Mouse (Mus musculus): Measurements from ENCODE around the gene Mcf2l. TPM values are rescaled to one million over a fixed set of nuclear protein-coding genes. Genes with fewer than 3 reads are reported as not detected.

Gene Mcf2l
- polyA plus RNA-seq, 1 experiment from 2014 or later = 13.1 TPM

GRCm38 (mm10) chr8:12988722-12989430 lies 115.3 kb downstream of the Mcf2l start:
- peaks cover 23% of the 10 kb centered on the region for H3K36me3 ChIP-seq
- no peaks in the 10 kb centered on the region for H3K9me3 ChIP-seq
- no peaks in the 10 kb centered on the region for H3K27me3 ChIP-seq
- no peak overlapping the region for H3K4me3 ChIP-seq
- H3K9ac ChIP-seq = no peak overlapping the region
- H3K4me2 ChIP-seq (replicated peaks) = no peak overlapping the region
- no peak for ATAC-seq (ENCODE audit: low FRiP score, low read depth)
- no peak overlapping the region for H3K27ac ChIP-seq
- WGBS = 79% methylated on average over 13 of the region's 13 CpGs
- no peaks in the 10 kb centered on the region for H3K4me1 ChIP-seq

DNA sequence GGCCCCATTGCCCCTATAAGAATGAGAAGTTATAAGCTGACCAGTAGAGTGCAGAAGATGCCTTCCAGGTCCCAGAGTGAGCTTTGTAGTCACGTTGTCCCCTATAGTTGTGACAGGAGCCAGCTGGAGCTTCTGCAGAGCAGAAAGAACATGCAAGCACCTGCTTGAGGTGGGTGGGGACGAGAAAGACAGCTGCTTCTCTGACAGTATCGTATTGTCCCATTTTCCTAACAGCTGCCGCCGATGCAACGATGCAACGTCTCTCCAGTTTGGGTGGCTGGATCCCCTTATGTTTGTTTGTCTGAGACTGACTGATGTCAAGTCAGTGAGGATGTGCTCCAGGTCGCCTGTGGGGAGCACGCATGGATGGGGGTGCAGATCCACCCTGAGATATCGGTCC lies 117.8 kb downstream of the Mcf2l start:
- 68% methylated on average over 10 of the region's 10 CpGs for WGBS
- Histone ChIP-seq H3K9ac (no peak overlapping the region), H3K27ac (no peak overlapping the region), H3K4me3 (no peak overlapping the region), H3K27me3 (no peaks in the 10 kb centered on the region), H3K4me2 (replicated peaks) (no peak overlapping the region), H3K9me3 (no peaks in the 10 kb centered on the region), H3K36me3 (peaks cover 9% of the 10 kb centered on the region), H3K4me1 (peaks cover 17% of the 10 kb centered on the region)
- no peak for ATAC-seq (ENCODE audit: low FRiP score, low read depth)

DNA sequence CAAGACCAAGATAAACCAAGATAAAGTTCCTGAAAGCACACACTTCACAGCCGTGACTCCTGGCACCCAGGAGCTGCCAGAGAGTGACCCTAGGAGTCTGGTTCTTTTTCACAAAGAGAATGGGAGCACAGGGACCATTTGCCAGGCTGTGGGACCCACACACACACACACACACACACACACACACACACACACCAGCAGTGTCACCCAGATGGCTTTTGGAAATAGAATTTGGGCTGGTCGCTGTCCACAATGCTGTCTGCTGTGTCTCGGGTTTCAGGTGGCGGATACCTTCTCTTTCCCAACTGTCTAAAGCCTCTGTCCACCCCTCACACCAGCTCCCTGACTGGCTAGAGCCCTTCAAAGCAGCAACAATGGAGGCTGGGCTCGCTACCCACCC lies 120.9 kb downstream of the Mcf2l start:
- Histone ChIP-seq H3K9me3 (no peaks in the 10 kb centered on the region), H3K9ac (no peak overlapping the region), H3K36me3 (peaks cover 27% of the 10 kb centered on the region), H3K4me3 (no peak overlapping the region), H3K4me1 (peaks cover 32% of the 10 kb centered on the region), H3K27ac (no peak overlapping the region), H3K27me3 (no peaks in the 10 kb centered on the region), H3K4me2 (replicated peaks) (no peak overlapping the region)
- no peak for ATAC-seq (ENCODE audit: low FRiP score, low read depth)
- WGBS = 76% methylated on average over 5 of the region's 5 CpGs

DNA sequence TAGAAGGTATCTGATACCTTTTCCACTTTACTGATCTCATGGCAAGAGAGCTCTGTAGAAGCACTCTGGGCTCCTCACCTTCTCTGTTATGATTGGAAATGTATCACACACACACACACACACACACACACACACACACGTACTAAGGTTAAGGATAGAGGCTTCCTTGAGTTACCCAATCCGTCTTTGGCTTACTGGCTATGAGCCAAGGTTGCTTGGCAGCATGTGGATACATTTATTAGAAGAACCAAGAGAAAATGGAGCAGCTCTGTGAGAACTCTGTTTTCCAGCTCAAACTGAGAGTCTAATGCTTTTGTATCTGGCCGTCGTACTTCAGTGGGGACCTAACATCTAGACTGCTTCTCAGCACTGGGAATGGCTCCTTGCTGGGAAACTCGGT lies 121.9 kb downstream of the Mcf2l start:
- H3K27ac ChIP-seq = peak overlapping the region; percentile 63; the same call in 1 of the 2 replicates
- WGBS = 56% methylated on average over 5 of the region's 5 CpGs
- peaks cover 32% of the 10 kb centered on the region for H3K4me1 ChIP-seq
- ATAC-seq (ENCODE audit: low FRiP score, low read depth) = no peak
- H3K36me3 ChIP-seq = peaks cover 37% of the 10 kb centered on the region
- H3K4me3 ChIP-seq = no peak overlapping the region
- H3K9ac ChIP-seq = no peak overlapping the region
- H3K9me3 ChIP-seq = no peaks in the 10 kb centered on the region
- no peak overlapping the region for H3K4me2 ChIP-seq (replicated peaks)
- no peaks in the 10 kb centered on the region for H3K27me3 ChIP-seq

DNA sequence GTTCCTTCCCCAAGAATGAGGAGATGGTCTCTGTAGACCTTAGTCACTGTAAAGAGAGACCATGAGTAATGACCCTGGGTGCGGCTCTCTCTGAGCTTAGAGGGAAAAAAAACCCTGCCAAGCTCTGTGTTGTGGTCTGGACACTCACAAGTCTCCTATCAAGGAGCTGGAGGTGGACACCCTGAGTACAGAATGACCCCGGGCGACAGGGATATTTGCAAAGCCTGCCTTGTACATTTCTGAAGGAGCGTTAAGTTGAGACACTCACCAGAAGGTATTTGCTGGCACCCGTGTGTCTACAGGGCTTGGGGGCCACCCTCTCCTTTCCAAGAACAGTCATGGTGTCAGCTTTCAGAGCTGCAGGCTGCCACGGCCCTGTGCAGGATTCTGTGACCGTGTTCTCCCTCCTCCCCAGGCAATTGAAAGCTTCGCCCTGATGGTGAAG lies 123.2 kb downstream of the Mcf2l start:
- no peak overlapping the region for H3K4me3 ChIP-seq
- H3K4me2 ChIP-seq (replicated peaks) = 0 out of 2 replicates have a peak overlapping the region, but pooled peaks have one; percentile 11
- 17% methylated on average over 8 of the region's 8 CpGs for WGBS
- ATAC-seq (ENCODE audit: low FRiP score, low read depth) = peak; percentile 74; the same call in 1 of the 2 replicates
- peak overlapping the region; percentile 63; the same call in 1 of the 2 replicates for H3K27ac ChIP-seq
- H3K9me3 ChIP-seq = no peaks in the 10 kb centered on the region
- no peaks in the 10 kb centered on the region for H3K27me3 ChIP-seq
- H3K9ac ChIP-seq = peak overlapping the region; percentile 31; the same call in 1 of the 2 replicates
- peaks cover 32% of the 10 kb centered on the region for H3K4me1 ChIP-seq
- H3K36me3 ChIP-seq = peaks cover 50% of the 10 kb centered on the region

GRCm38 (mm10) chr8:12998331-12998730 lies 124.7 kb downstream of the Mcf2l start:
- Histone ChIP-seq H3K27ac (no peak overlapping the region), H3K27me3 (no peaks in the 10 kb centered on the region), H3K4me1 (peaks cover 32% of the 10 kb centered on the region), H3K9ac (no peak overlapping the region), H3K36me3 (peaks cover 64% of the 10 kb centered on the region), H3K9me3 (no peaks in the 10 kb centered on the region), H3K4me3 (no peak overlapping the region), H3K4me2 (replicated peaks) (no peak overlapping the region)
- ATAC-seq (ENCODE audit: low FRiP score, low read depth) = no peak
- 75% methylated on average over 7 of the region's 8 CpGs for WGBS

DNA sequence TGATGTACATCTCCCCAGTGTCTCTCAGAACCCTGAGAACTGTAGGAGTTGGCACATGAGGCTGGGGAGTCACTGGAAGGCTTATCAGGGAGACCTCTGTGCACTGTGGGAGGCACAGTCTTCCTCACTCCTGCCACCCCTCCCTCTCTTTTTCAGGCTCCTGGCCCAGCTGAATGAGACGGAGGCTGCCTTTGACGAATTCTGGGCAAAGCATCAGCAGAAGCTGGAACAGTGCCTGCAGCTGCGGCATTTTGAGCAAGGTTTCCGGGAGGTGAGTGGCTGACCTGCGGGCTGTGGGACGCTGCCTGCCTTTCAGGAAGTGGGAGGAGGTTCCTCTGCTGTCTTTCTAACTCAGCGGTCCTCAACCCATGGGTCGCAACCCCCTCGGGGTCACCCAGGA lies 126.2 kb downstream of the Mcf2l start:
- Histone ChIP-seq H3K27ac (no peak overlapping the region), H3K4me1 (peaks cover 29% of the 10 kb centered on the region), H3K4me2 (replicated peaks) (no peak overlapping the region), H3K9me3 (no peaks in the 10 kb centered on the region), H3K4me3 (no peak overlapping the region), H3K9ac (no peak overlapping the region), H3K36me3 (peaks cover 71% of the 10 kb centered on the region), H3K27me3 (no peaks in the 10 kb centered on the region)
- no peak for ATAC-seq (ENCODE audit: low FRiP score, low read depth)
- 76% methylated on average over 9 of the region's 9 CpGs for WGBS

DNA sequence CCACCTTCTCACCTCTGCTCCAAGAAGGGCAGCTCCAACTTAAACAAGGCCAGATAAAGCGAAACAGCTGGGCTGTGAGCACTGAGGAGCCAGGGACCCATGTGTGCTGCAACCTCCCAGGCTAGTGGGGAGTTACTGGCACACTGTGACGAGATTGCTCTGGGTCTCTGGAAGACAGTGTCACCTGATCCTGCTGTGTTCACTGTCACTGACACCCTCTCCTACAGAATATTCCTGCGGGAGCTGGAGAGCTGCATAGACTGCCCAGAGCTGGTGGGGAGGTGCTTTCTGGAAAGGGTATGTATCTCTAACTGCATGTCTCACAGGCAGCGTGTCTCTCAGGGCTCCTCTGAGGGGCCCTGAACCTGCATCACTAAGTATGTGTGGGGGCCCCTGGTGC lies 133.9 kb downstream of the Mcf2l start:
- Histone ChIP-seq H3K27ac (no peak overlapping the region), H3K36me3 (peaks cover 95% of the 10 kb centered on the region), H3K4me2 (replicated peaks) (no peak overlapping the region), H3K27me3 (no peaks in the 10 kb centered on the region), H3K9me3 (peaks cover 10% of the 10 kb centered on the region), H3K9ac (0 out of 2 replicates have a peak overlapping the region, but pooled peaks have one; percentile 4), H3K4me1 (no peaks in the 10 kb centered on the region), H3K4me3 (no peak overlapping the region)
- no peak for ATAC-seq (ENCODE audit: low FRiP score, low read depth)
- 54% methylated on average over 4 of the region's 4 CpGs for WGBS

DNA sequence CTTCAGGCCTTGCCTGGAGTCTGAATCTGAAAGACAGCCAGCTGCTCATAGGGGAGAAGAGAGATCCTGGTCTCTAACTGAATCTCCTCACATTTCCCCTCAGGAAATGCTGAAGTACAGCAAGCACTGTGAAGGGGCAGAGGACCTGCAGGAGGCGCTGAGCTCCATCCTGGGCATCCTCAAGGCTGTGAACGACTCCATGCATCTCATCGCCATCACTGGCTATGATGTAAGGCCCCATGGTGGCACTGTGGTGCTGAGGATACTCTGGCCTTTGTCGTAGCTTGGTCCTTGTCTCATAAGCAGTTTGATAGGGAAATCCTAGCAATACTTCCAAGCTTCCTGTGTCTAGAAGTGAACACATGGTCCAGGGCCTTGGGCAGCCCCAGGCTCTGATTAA lies 136.7 kb downstream of the Mcf2l start:
- Histone ChIP-seq H3K4me2 (replicated peaks) (no peak overlapping the region), H3K4me1 (no peaks in the 10 kb centered on the region), H3K27me3 (no peaks in the 10 kb centered on the region), H3K9ac (no peak overlapping the region), H3K27ac (no peak overlapping the region), H3K4me3 (no peak overlapping the region), H3K9me3 (peaks cover 10% of the 10 kb centered on the region), H3K36me3 (peaks cover 94% of the 10 kb centered on the region)
- ATAC-seq (ENCODE audit: low FRiP score, low read depth) = no peak
- WGBS = 60% methylated on average over 4 of the region's 4 CpGs

GRCm38 (mm10) chr8:13019560-13019959 lies 146.0 kb downstream of the Mcf2l start:
- Histone ChIP-seq H3K4me1 (no peaks in the 10 kb centered on the region), H3K9ac (no peak overlapping the region), H3K27ac (no peak overlapping the region), H3K27me3 (no peaks in the 10 kb centered on the region), H3K4me2 (replicated peaks) (no peak overlapping the region), H3K4me3 (no peak overlapping the region), H3K36me3 (peaks cover 48% of the 10 kb centered on the region), H3K9me3 (no peaks in the 10 kb centered on the region)
- WGBS = 50% methylated on average over 4 of the region's 4 CpGs
- no peak for ATAC-seq (ENCODE audit: low FRiP score, low read depth)

DNA sequence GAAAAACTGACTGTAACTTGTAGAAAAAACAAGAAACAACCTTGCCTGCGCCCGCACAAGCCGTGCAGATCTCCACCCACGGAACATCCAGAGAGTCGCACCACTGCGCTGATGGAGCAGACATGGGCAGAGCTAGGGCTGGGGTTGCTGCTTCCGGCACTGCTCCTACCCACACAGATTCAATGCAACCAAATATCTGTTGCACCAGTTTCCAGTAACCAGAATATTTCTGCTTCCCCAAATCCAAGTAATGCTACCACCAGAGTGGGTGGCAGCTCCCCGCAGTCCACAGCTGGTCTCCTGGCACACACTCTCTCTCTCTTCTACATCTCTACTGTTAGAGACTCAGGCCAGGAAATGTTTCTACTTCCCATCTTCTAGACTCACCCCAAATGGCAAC lies 148.2 kb downstream of the Mcf2l start:
- ATAC-seq (ENCODE audit: low FRiP score, low read depth) = no peak
- no peak overlapping the region for H3K27ac ChIP-seq
- no peaks in the 10 kb centered on the region for H3K4me1 ChIP-seq
- no peak overlapping the region for H3K4me2 ChIP-seq (replicated peaks)
- no peaks in the 10 kb centered on the region for H3K27me3 ChIP-seq
- no peak overlapping the region for H3K9ac ChIP-seq
- H3K4me3 ChIP-seq = no peak overlapping the region
- peaks cover 31% of the 10 kb centered on the region for H3K36me3 ChIP-seq
- H3K9me3 ChIP-seq = no peaks in the 10 kb centered on the region
- WGBS = 96% methylated on average over 8 of the region's 8 CpGs

- H3K27me3 ChIP-seq = no peaks in the 10 kb centered on the region
- H3K4me2 ChIP-seq (replicated peaks) = no peak within 1 kb of the TSS
- no peak for ATAC-seq (ENCODE audit: low FRiP score, low read depth)
- H3K27ac ChIP-seq = no peak within 1 kb of the TSS
- peaks cover 2% of the 10 kb centered on the region; the same call in 1 of the 2 replicates for H3K36me3 ChIP-seq
- no peak within 1 kb of the TSS for H3K9ac ChIP-seq
- no peak within 1 kb of the TSS for H3K4me3 ChIP-seq
- H3K9me3 ChIP-seq = no peaks in the 10 kb centered on the region
- H3K4me1 ChIP-seq = no peaks in the 10 kb centered on the region
- WGBS = 54% methylated on average over 10 of the region's 10 CpGs
Observed at GRCm38 (mm10) chr8:13025487-13026224, 152.1 kb downstream of the Mcf2l start, which contains the start of gene F7. F7 (plus strand) TSS chr8:13026034.

Data from limb, embryonic 13.5 days (tissue).